Mouse (Mus musculus) right cerebral cortex, adult 2 months (tissue): ENCODE measurements around the gene Rpl38.

Source experiments
- DNase-seq, 2 experiments: peaks; one replicate each; pipeline ENCODE4 v3.0.0; 2021 to 2022; ENCODE audit warnings: low spot score in 2 of 2

Rpl38 gene

DNA sequence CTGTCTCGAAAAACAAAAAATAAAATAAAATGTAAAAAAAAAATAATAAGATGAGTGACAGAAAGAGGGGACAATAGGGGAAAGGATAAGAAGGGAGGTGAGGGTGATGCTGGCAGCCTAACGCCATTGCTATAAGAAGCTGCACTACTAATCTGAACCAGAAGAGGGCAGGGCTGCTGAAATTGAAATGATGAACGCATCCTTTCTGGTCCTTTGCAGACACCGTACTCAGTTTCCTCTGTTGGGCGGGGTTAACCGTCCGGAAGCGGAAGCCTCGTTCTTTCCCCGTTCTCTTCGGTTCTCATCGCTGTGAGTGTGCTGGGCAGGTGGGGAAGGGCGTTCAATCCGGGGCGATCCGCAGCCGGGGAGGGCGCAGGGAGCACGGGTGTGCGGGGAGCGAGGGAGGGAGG lies at the start of gene Rpl38:
TSS of gene Rpl38 (plus strand) at position 224 of the 410 bp plus-strand sequence.
- peak; percentile 97 to 99 for DNase-seq

DNA sequence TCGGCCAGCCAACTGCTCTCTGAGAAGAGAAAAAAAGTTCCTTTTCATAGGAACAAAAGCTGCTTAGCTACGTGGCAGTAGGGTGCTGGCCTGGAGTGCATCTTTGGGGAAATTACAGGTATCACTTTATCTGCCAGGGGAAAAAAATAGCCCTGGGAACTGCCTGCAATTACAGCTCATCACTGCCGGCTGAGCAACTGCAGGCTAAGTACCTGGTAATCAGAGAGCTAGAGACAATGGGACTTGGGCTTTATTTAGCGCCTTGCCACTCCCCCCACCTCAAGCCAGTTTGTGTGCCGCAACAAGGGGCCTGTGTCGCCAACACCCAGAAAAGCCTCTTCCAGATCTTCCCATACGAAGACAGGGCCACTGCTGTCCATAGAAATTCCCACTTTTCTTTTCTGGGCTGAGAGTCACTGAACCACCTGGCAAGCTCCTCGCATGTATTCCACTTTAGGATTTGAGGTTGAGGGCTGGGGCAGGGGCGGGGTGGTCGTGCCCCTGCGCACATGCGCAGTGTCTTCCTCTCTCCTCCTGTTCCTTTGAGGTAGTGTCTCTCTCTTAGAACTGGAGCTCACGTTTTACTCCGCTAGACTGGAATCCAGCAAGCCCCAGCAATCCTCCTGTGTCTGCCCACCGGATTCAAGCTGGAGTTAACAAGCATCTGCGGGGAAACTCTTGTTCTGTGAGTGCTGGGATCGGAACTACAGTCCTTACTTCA lies 49.5 kb upstream of the Rpl38 start:
- DNase-seq = no peak

DNA sequence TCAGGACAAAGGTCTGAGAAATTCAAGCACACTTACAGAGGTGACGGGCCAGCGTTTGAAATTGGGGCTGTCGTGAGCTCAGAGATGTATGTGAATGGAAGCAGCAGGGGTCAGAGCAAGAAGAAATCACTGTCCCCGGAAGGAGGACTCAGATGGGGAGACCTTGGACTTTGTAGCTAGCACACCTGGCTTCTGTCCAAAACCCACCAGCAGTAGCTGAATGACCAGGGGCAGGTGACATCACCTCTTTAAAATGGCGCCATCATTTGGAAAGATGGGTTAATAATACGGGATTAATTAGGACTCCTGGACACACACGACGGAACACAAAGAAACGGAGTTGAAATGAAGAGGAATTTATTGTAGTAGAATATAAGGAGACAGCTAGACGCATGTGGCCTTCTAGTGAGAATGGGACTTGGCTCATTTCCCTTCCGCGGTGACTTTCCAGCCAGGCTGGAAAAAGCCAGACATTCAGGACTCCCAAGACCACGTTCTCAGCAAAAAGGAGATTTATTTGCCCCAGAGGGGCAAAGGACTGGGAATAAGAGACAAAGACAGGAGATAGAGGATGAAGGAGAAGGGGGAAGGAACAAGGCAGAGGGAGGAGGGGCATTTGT lies 42.1 kb upstream of the Rpl38 start:
- DNase-seq = no peak

DNA sequence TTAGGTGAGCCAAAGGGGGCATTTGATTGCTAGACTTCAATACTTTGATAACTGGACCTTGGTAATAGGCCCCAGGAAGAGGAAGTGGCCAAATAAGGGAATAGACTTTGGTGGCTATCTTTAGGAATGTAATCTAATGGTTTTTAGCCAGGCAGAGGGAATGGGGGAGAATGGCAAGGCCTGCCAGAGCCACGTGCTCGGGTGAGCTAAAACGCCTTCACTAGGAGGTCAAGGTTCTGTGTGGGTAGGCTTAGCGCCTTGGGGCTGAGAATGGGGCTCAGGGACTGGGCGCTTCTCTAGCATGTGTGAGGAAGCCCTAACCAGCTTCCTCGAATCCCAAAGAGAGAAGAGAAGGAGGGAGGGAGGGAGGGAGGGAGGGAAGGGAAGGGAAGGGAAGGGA lies 41.3 kb upstream of the Rpl38 start:
- DNase-seq = no peak

DNA sequence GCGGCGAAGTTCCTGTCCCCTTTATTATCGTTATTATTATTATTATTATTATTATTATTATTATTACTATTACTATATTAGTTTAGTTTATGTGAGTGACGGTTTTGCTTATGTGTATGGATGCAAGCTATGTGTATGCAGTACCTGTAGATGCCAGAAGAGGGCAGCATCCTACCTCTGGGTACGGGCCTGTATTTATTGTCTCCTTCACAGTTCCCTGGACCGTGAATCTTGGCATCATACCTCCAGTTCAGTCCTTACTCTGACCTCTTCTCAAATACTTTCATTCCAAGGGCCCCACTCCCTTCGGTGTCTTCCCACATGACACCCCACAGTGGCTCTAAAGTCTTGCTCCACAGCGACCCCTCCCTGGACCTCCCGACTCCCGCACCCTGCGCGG lies 40.3 kb upstream of the Rpl38 start:
- DNase-seq = no peak

DNA sequence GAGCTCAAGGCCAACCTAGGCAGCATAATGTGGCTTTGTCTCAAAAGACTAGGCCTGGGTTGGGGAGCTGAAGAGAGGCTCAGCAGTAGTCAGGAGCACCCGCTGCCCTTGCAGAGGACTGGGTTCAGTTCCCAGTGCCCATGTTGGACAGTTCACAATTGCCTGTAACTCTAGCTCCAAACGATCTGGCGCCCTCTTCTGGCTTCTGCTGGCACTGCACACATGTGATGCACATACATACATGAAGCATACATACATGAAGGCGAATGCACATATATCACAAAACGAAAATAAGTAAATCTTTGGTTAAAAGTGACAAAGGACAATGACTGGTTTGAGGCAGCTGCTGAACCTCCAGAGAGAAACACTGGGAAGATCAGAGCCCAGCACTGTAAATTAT lies 38.3 kb upstream of the Rpl38 start:
- DNase-seq = no peak

DNA sequence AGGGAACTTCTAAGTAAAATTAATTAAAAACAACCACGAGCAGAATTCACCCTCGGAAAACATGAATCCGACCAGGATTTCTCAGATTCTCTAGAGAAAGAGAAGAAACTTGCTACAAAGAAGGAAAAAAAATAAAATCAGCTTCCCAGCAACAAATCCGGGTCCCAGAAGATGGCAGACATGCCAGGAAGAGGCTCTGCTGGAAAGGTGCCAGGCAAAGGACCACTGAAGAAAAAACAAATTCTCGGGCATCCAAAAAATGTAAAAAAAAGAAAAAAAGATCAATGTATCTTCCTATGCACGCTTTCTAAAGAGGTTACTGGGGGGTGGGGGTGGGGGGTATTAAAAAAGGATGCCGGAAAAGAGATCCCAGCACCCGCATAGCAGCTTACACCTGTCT lies 36.1 kb upstream of the Rpl38 start:
- DNase-seq = no peak

DNA sequence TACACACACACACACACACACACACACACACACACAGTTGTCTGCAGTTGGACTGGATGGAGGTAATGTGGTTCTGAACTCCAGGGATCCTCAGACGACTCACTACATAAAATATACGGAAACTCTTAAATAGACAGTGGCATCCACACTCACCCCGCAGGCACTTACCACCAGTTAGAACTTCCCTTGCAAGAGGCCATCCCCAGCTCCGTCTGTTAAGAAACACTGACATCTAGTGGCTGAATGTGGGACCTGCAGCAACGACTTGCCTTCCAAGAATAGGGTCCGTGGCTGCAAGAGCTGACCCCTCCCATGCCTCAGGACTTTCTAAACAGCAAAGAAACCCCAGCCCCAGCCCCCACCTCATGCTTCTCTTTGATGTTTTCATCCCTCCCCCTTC lies 32.0 kb upstream of the Rpl38 start:
- DNase-seq = peak; percentile 88 to 94

DNA sequence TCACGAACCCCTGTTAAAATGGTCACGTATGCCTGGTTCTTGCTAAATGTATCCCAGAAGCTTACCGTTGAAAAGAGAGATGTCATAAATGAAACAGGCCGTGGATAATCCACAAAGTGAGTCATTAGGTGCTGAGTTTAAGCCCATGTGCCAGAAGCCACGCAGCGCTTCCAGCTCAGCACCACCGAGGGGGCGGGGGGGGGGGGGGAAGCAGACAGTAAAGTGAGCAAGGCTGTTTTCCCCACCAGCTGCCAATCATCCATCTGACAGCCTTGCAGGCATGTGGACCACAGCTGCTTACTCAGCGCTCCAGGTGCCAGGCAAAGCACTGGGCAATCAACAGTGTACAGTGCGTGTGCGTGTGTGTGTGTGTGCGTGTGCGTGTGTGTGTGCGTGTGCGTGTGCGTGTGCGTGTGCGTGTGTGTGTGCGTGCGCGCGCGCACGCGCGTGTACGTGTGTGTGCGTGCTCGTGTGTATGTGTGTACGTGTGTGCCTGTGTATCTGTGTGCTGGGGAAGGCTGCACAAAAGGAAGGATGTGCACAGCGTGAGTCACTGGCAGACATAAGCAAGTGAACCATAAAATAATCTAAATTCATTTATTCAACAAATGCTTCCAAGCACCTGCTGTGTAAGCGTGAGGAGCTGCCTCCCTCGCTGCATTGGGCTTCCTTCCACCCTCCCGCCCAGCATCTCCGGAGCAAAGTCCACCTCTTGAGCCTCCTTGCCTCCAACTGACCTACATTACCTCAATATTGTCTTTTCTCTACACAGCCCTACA lies 31.4 kb upstream of the Rpl38 start:
- DNase-seq = peak; percentile 38 to 66

DNA sequence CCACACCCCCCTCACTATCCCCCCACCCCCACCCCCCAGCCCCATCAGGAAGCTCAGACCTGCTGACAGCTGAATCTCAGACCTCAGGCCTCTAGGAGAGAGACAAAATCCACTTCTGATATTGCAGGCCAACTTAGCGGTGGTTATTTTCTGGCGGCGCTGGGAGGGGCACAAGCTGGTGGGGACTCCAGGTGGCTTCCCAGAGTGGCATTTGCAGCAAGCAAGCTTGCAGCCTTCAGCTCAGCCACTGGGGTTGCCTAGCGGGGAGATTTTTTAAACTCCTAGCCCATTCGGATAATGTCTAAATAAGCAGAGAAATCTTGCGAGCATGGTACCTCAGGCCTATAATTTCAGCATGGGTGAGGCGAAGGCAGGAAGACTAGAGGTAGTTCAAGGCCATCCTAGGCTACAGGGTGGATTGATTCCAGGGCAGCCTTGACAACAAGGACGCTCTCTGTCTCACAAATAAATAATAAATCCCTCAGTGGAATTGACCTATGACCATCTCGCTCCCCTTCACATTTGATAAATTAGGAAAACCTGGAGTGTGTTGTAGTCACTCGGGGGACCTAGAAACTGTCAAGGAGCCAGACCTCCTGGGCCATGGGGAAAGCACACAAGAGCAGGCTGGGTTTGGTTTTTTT lies 29.6 kb upstream of the Rpl38 start:
- DNase-seq = no peak

DNA sequence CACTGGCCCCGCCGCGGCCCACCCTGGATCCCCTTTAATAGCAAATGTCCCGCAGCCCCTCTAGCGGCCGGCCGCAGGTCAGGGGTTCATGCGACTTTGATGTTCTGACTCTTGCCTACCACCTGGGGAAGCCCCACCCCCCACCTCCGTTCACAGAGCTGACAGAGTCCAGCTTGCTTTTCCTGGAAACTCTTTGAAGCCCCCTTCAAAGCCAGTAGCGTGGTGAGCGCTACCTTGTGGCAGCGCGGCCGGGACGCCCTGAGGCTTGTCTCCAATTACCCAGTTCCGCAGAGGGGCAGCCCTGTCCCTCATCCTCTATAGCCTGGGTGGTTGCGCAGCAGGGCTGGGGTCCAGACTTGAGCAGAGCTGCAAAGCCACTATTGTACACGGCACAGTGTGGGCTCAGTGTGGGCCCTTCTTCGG lies 28.6 kb upstream of the Rpl38 start:
- no peak for DNase-seq

DNA sequence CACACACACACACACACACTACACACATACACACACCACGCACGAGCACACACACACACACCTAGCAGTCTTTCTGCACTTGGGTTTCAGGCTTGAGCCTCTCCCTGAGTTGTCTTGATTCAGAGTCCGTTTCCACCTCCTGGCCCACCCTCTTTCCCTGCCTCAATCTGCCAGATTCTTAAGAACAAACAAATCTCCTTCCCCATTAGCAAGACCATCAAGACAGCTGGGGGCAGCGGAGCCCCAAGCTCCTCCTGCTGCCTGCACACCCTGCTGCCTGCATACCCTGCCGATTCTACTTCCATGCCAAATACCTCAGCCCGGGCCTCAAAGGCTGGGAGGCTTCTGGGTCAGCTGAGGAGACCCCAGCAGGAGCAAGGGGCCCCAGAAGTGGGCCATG lies 27.7 kb upstream of the Rpl38 start:
- DNase-seq = no peak

DNA sequence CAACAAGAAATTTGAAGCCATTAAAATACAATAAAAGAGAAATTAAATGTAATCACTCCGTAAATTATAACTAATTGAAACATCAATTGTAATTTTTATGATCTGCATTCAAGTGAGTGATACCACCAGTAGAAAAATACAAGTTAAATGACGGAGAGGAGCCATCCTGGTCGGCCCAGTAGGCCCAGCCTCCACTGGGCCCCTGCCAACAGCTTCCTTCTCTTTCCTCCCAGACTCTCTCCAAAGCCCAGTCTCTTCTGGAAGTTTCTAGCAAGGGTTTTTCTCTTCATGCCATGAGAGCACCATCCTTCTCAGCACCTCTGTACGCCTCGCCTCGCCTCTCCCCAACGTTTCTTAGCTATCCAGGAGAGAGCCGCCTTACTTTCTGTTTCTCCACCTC lies 27.2 kb upstream of the Rpl38 start:
- DNase-seq = no peak

DNA sequence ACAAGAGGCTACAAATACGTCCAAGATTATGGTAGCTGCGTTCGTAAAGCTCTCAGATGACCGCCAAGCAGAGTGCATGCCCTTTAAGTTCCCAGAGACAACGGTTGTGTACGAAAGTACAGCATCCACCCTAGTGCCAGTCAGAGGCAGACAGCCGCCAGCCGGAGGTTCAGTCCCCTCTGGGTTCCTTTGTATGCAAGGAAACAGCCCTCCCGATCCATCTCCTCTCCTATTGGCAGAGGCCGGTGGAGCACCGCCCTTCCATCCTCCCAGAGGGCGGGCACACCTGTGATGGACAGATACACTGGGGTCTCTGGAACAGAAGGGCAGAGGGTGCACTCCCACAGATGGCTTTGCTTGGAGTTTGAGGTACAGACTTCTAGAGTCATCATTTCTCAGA lies 26.1 kb upstream of the Rpl38 start:
- DNase-seq = no peak

DNA sequence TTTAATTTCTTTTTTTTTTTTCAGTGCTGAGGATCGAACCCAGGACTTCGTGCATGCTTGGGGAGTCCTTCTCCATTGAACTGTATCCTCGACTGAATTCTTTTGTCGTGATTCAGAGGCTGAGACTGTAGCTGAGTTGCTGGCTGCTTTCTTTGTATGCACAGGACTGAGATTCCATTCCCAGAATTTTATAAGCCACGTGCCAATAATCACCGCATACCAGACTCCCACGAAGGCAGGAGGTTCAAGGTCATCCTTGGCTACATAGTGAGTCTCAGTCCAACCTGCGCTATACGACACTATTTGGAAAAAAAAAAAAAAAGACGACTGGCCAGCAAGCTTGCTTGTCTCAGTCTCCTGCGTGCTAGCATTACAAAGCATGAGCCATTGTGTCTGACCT lies 25.4 kb upstream of the Rpl38 start:
- DNase-seq = no peak

DNA sequence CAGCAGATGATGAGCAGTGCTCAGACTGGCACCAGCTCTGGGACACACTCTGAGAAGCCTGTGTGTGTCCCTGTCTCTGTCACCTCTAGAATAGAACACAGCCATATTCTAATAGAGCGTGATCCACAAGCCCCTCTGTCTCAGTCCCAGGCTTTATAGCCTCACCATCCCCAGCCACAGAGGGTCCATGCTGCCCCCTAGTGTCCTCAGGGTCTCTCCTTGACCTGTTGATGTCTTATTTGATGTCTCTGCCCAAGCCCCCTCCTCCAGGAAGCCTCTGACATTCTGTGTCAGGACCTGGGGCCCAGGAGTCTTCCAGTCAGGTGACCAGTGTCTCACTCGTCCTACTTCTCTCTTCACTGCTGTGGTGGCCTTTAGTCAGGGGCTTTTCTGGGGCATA lies 24.2 kb upstream of the Rpl38 start:
- no peak for DNase-seq

DNA sequence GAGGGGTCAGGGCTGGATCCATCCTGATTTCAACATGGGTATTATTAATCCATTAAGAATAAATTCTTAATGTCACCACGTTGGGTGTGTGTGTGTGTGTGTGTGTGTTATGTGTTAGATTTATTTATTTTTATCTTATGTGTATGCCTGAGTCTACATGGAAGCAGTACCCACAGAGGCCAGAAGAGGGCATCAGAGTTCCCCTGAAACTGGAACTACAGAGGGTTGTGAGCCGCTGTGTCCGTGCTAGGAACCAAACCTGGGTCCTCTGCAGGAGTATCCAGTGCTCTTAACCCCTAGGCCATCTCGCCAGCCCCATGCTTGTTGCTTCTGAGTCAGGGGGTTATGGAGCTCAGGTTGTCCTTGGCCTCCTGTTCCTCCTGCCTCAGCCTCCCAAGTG lies 18.8 kb upstream of the Rpl38 start:
- DNase-seq = no peak

DNA sequence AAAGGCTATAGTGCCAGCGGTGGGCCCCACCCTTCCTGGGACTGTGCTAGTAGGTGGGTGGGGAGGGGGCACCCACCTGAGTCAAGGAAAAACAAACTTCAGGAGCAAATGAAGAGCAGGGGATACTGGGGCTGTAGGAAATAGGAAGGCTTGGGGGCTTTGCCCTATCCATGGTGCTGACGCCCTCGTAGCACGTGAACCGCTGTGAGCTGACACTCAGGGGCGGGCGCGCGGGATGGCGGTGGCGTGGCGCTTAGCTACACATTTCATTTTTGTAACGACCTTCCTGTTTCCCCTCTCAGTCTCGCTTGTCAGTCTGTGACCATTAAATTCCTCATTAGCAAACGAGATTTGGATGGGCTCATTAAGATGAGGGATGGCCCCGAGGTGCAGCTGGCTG lies 15.8 kb upstream of the Rpl38 start:
- DNase-seq = no peak

DNA sequence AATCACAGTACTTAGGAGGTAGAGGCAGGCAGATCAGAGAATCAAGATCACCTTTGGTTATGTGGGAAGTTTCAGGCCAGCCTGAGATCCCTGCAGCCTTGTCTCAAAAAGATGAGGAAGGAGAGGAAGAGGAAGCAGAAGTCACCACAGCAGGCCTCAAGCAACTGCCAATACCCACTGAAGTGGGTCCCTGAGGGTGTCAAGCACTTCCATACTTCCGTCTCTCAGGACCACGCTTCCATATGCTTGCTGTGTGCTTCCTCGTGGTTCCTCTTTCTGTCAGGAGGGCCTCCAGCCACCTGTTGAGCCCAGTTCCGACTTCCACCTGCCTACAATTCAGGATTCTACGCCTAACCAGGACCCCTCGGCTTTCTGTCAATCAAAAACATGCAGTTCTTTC lies 14.7 kb upstream of the Rpl38 start:
- DNase-seq = no peak

DNA sequence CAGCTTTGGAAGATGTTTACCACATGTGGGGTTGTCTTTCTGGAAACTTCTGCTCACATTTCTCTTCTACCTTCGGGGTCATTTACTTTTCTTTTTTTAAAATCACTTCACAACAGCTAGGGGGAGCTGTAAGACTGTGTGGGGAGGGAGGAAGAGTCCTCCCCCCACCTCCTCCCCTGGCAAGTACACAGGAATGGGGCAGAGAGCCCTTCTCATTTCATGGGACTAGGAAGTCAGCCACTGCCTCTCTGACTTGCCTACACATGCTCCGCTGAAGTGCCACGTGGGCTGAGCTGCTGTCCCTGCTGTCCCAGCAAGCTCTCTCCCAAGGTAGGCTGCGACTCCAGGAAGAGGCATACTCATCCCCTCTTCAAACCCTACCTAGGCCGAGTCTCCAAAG lies 13.8 kb upstream of the Rpl38 start:
- DNase-seq = no peak

DNA sequence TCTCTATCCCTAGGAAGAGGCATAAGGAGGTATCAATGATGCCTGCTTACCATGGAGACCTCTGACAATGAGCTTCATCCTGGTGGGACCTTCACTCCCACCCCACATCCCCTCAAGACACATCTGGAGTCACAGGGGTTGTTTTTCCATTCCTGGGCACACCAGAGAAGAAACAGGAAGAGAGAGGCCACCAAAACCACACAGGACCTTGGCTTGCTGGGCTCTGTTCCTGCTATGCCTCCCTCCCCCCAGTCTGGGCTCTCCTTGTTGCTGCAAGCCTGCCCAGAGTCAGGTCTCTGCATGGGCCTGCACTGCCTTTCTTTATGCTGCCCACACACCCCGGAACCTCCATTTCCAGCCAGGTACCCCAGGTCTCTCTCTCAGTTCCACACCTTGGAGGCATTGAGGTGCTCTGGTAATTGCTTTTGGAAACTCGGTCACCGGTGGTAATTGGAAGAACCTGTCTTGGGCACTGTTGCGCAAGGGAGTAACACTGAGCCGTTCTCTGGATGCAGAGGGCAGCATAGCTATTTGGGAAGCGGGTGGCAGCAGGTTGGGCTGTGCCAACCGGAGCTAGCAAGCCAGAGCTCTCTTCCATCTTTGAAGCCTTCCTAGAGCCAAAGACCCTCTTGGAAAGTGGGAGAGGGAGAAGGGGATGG lies 12.8 kb upstream of the Rpl38 start:
- DNase-seq = no peak
